Comparison of ENCODE assay signal across 16 mouse cellular contexts in the genomic region with DNA sequence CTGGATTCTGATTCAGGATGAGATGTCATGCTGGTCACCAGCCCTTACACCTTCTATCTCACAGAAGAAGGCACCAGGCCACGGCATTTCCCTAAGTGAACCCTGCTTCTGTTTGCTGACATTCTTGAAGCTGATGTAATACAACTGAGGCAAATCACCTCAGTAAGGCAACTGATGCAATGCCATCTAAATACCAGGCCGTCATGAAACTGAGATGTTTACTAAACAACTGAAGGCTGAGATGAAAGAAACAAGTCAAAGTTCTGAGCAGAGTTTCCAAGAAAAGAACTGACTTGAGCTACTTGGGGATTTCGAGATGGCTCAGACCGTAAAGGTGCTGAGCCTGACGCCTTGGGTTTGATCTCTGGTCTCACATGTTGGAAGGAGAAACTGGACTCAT.
"Had no signal": no experiment of that assay in that cellular context is flagged by ENCODE, and none has a peak within 500 bp of the region (broad histone marks: within the 10 kb centered on the region; RNA-seq: fewer than 3 reads in every experiment).

No protein-coding gene starts in this region.

- DNase-seq: gastrocnemius, adult 2 months; gastrocnemius, postnatal 10 days; gastrocnemius, postnatal 25 days; heart, adult 2 months; heart, postnatal 14 days; heart, postnatal 4 days; kidney, adult 11 months; kidney, adult 2 months; kidney, adult 9 months; kidney, postnatal 14 days; kidney, postnatal 36 days; layer of hippocampus, adult 9-11 months; liver; liver, embryonic 13.5 days had no signal

- ATAC-seq: hindbrain, embryonic 16.5 days; intestine, embryonic 16.5 days had no signal
